Mouse (Mus musculus) C2C12 (cell line): ENCODE measurements around the gene Rps27rt. TPM values are rescaled to one million over a fixed set of nuclear protein-coding genes. Genes with fewer than 3 reads are reported as not detected.

Experiments used
- H3K27me3 ChIP-seq: one replicate; pipeline ENCODE4 v1.6.1; 2011; ENCODE audit not compliant: control insufficient read depth, insufficient read depth, insufficient read length
- H3K36me3 ChIP-seq: one replicate; pipeline ENCODE4 v1.6.1; 2011; ENCODE audit not compliant: control insufficient read depth, insufficient read depth
- H3K4me3 ChIP-seq: one replicate; pipeline ENCODE4 v1.5.1; 2011; ENCODE audit warnings: mild to moderate bottlenecking, control low read depth; ENCODE audit not compliant: poor library complexity, insufficient read depth, severe bottlenecking
- H3K79me2 ChIP-seq: one replicate; pipeline ENCODE4 v1.6.1; 2011; ENCODE audit not compliant: control insufficient read depth, insufficient read depth
- H3K79me3 ChIP-seq: one replicate; pipeline ENCODE4 v1.6.1; 2011; ENCODE audit warnings: low read depth, control low read depth
- H3ac ChIP-seq: one replicate; pipeline ENCODE3; 2011; ENCODE audit warnings: low read depth; ENCODE audit not compliant: control insufficient read depth, insufficient read length
- CEBPB ChIP-seq: IDR thresholded peaks from one replicate; pipeline ENCODE4 v1.6.1; 2011; ENCODE audit warnings: low read depth, mild to moderate bottlenecking, control low read depth, moderate library complexity
- CTCF ChIP-seq: IDR thresholded peaks from one replicate; pipeline ENCODE4 v1.5.1; 2011; ENCODE audit not compliant: control insufficient read depth, insufficient read depth, insufficient read length
- FOSL1 ChIP-seq: IDR thresholded peaks from one replicate; pipeline ENCODE4 v1.8.0; 2011; ENCODE audit warnings: mild to moderate bottlenecking, low read length; ENCODE audit not compliant: poor library complexity, insufficient read depth, severe bottlenecking
- MAX ChIP-seq: IDR thresholded peaks from one replicate; pipeline ENCODE4 v1.6.1; 2011; ENCODE audit warnings: mild to moderate bottlenecking, control low read depth
- MYOD1 ChIP-seq: IDR thresholded peaks from one replicate; pipeline ENCODE4 v1.6.1; 2011; ENCODE audit warnings: low read depth; ENCODE audit not compliant: control insufficient read depth, insufficient read length
- MYOG ChIP-seq: IDR thresholded peaks from one replicate; pipeline ENCODE4 v1.6.1; 2011; ENCODE audit not compliant: control insufficient read depth, insufficient read length; ENCODE audit errors: extremely low read depth
- USF1 ChIP-seq: IDR thresholded peaks from one replicate; pipeline ENCODE4 v1.6.1; 2011; ENCODE audit warnings: low read depth, mild to moderate bottlenecking, control low read depth, moderate library complexity
- polyA plus RNA-seq: library from polyadenylated mRNA; unstranded; fragments of >200 nt; fragmentation: generic; extraction: Trizol; gene quantifications from one replicate; pipeline ENCODE4 v1.2.1, GENCODE M21; 2012; ENCODE audit warnings: missing spikeins

Rps27rt gene
- polyA plus RNA-seq, 1 experiment, result 43.5 TPM

DNA sequence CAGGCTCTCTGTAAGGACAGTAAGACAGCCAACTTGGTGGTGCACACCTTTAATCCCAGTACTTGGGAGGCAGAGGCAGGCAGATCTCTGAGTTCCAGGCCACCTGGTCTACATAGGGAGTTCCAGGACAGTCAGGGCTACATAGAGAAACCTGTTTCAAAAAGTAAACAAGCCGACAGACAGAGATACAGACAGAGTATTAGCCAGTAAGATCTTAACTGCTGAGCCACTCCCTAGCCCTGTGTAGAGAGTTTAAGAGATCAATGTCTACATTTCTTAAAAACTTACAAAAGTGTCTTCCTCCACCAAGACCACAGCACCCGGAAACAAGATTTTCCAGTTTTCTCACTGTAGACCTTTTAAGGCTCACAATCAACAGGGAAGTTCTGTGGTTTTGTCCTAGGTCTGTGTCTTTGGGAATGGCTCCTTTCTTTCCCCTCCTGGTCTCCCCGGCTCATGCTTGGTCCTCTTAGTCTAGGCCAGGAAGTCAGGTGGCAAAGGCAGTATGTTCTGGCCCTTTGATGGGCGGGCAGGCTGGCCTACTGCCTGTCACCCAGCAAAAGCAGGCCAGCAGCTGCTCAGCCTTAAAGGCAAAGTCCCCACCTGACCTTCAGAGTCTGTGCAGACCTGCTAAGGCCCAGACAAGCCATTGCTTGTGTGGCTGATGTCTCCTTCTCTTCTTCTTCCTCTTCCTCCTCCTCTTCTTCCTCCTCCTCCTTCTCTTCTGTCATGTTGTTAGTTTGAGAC lies 22.3 kb downstream of the Rps27rt start:
- no peak for TF ChIP-seq MYOG
- TF ChIP-seq MAX, result no peak
- no peak for TF ChIP-seq CEBPB
- no peak for TF ChIP-seq CTCF
- TF ChIP-seq MYOD1, result no peak
- no peak for TF ChIP-seq FOSL1
- no peak for TF ChIP-seq USF1
- no peak overlapping the region for H3ac ChIP-seq

DNA sequence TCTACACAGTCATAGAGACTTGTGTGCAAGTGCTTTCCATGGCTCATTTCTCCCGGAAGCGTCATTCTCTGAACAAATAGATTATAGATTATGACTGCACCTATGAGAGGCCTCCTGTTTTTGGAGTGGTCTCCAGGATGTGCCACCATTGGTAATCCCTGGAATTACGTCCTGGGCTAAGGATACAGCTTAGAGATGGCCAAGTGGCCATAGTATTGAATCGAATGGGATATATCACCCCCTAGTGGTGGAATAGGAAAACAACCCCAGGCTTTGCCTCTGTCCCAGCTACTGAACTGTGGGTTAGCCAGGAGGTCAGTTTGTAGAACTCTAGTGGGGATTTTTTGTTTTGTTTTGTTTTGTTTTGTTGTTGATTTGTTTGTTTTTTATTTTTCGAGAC lies 25.6 kb downstream of the Rps27rt start:
- H3K79me3 ChIP-seq, result no peaks in the 10 kb centered on the region
- no peak overlapping the region for H3ac ChIP-seq
- no peaks in the 10 kb centered on the region for H3K36me3 ChIP-seq
- no peak for TF ChIP-seq MAX
- no peak for TF ChIP-seq CEBPB
- TF ChIP-seq MYOD1, result no peak
- H3K79me2 ChIP-seq, result no peaks in the 10 kb centered on the region
- no peak overlapping the region for H3K4me3 ChIP-seq
- H3K27me3 ChIP-seq, result no peaks in the 10 kb centered on the region

More for the DNA sequence above, 22.3 kb downstream of the Rps27rt start:
- no peaks in the 10 kb centered on the region for H3K36me3 ChIP-seq
- no peaks in the 10 kb centered on the region for H3K79me2 ChIP-seq
- H3K27me3 ChIP-seq, result no peaks in the 10 kb centered on the region
- no peak overlapping the region for H3K4me3 ChIP-seq
- H3K79me3 ChIP-seq, result no peaks in the 10 kb centered on the region

DNA sequence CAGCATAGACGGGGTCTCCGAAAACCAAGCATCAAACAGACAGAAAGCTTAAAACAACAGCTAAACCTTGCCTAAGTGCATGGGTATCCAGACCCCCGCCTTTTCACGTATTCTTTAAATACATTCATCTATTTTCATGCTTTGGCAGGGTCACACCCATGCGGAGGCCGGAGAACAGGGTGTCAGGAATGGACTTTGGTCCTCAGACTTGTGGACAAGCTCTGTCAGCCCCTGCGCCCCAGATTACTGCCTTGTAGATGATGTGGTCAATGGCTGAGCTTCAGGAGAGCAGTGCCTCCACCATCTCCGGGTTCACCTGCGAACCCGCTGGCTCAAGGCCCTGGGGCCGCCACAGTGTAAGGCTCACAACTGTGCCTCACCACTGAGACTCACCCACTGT lies 27.2 kb downstream of the Rps27rt start:
- TF ChIP-seq CEBPB, result no peak
- TF ChIP-seq USF1, result no peak
- no peak for TF ChIP-seq CTCF
- Histone ChIP-seq H3K36me3 (no peaks in the 10 kb centered on the region), H3K27me3 (no peaks in the 10 kb centered on the region), H3ac (no peak overlapping the region), H3K4me3 (no peak overlapping the region), H3K79me2 (no peaks in the 10 kb centered on the region), H3K79me3 (no peaks in the 10 kb centered on the region)

DNA sequence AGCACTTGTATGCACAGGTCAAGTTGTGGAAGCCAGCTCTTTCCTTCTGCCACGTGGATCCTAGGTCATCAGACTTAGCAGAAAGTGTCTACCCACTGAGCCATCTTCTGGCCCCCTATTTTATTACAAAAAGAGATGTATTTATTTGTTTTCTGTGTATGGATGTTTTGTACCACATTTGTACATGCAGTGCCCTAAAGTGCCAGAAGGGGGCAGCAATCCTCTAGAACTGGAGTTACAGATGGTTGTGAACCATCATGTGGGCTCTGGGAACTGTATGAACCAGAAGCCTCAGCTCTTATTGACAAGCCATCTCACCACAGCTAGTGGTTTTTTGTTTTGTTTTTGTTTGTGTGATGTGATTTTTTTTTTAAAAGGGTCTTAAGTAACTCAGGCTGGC lies 29.7 kb downstream of the Rps27rt start:
- no peak overlapping the region for H3K4me3 ChIP-seq
- TF ChIP-seq FOSL1 (no peak), USF1 (no peak), MYOD1 (no peak), CEBPB (no peak), MYOG (no peak), CTCF (no peak), MAX (no peak)

DNA sequence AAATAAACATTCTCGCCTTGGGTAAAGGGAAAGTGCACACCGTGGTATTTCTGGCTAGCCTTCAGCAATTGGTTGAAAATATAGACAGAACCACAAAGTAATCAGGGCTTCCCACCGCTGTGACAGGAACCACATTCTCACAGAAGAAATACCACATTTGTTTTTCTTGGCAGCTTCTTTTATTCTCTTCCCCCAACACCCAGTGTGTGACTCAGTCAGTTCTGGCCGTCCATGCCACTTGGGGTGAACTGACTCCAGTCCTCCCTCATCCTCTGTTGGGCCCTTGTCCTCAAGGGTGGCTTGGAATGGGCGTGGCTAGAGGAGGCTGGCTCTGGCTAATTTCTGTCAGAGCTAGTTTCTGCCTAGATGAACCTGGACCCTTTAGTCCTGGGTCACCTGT lies 34.1 kb downstream of the Rps27rt start:
- TF ChIP-seq CTCF (no peak), MYOG (no peak), MAX (no peak), MYOD1 (no peak), USF1 (no peak), CEBPB (no peak), FOSL1 (no peak)
- Histone ChIP-seq H3K36me3 (no peaks in the 10 kb centered on the region), H3K79me3 (no peaks in the 10 kb centered on the region), H3K4me3 (no peak overlapping the region), H3ac (no peak overlapping the region), H3K79me2 (no peaks in the 10 kb centered on the region), H3K27me3 (no peaks in the 10 kb centered on the region)

More for the DNA sequence above, 29.7 kb downstream of the Rps27rt start:
- H3ac ChIP-seq, result no peak overlapping the region
- H3K36me3 ChIP-seq, result no peaks in the 10 kb centered on the region
- no peaks in the 10 kb centered on the region for H3K79me2 ChIP-seq
- no peaks in the 10 kb centered on the region for H3K79me3 ChIP-seq
- H3K27me3 ChIP-seq, result no peaks in the 10 kb centered on the region

DNA sequence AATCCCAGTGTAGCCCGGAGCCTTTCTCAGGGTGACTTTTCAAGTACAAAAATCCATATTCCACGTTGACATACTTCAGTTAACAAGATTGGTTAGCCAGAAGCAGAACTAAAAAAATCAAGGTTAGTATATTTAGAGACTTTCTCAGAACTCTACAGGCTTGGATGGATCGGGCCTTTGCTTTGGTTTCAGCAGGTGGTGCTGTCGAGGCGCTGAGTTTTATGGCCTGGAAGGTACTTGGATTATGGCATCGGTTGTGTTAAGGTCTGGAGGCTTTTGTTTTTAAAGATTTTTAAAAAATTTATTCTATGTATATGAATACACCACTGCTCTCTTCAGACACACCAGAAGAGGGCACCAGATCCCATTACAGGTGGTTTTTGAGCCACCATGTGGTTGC lies 37.0 kb downstream of the Rps27rt start:
- Histone ChIP-seq H3K27me3 (no peaks in the 10 kb centered on the region), H3K4me3 (no peak overlapping the region), H3K36me3 (no peaks in the 10 kb centered on the region), H3ac (no peak overlapping the region), H3K79me2 (no peaks in the 10 kb centered on the region), H3K79me3 (no peaks in the 10 kb centered on the region)
- TF ChIP-seq CEBPB (no peak), FOSL1 (no peak), USF1 (no peak)
